Mouse (Mus musculus) liver, embryonic 14.5 days (tissue): ENCODE results near the gene St6galnac6. TPM values are rescaled to one million over a fixed set of nuclear protein-coding genes. Genes with fewer than 3 reads are reported as not detected.

Source experiments
- ATAC-seq: fragments of 200-750 bp; cut with Nextera tagmentation; 2 replicates; pipeline ENCODE4 v1.8.0; 2017; ENCODE audit warnings: moderate number of reproducible peaks, mild to moderate bottlenecking, moderate library complexity; ENCODE audit not compliant: insufficient read depth
- DNase-seq, 3 experiments: peaks; one replicate each; pipeline ENCODE4 v3.0.0-alpha.2; 2012 to 2013; ENCODE audit warnings: low read depth in 3 of 3, low spot score in 3 of 3
- H3K27ac ChIP-seq: fragments of 300-500 bp; sonication (generic); 2 replicates; pipeline ENCODE4 v1.5.1; 2014; ENCODE audit warnings: moderate library complexity, mild to moderate bottlenecking, control low read depth, inconsistent platforms
- H3K27me3 ChIP-seq: fragments of 300-500 bp; sonication (generic); 2 replicates; pipeline ENCODE4 v1.6.1; 2014; ENCODE audit warnings: mild to moderate bottlenecking, low read length, moderate library complexity; ENCODE audit not compliant: control insufficient read depth, insufficient read depth
- H3K36me3 ChIP-seq: fragments of 300-500 bp; sonication (generic); replicated peaks from 2 replicates; pipeline ENCODE4 v1.6.1; 2014; ENCODE audit warnings: low read depth; ENCODE audit not compliant: control insufficient read depth, insufficient read depth
- H3K4me1 ChIP-seq, 2 experiments: fragments of 200-500 bp in 1 of 2; fragments of 300-500 bp in 1 of 2; sonication (generic) in 1 of 2; replicated peaks; 2 replicates each; pipeline ENCODE4 v1.6.1; 2012 to 2014; ENCODE audit warnings: antibody characterized with exemption in 1 of 2, inconsistent platforms in 1 of 2, low read length in 1 of 2; ENCODE audit not compliant: control insufficient read depth in 2 of 2, insufficient read depth in 2 of 2
- H3K4me2 ChIP-seq: fragments of 300-500 bp; sonication (generic); 2 replicates; pipeline ENCODE4 v1.6.1; 2014; ENCODE audit warnings: low read depth, mild to moderate bottlenecking, control low read depth, moderate library complexity
- H3K4me3 ChIP-seq, 2 experiments: fragments of 200-500 bp in 1 of 2; fragments of 300-500 bp in 1 of 2; sonication (generic) in 1 of 2; 2 replicates each; pipeline ENCODE4 v1.5.1; 2012 to 2014; ENCODE audit warnings: low read depth in 2 of 2, low read length in 2 of 2, mild to moderate bottlenecking in 2 of 2, control low read depth in 1 of 2, inconsistent platforms in 1 of 2, moderate library complexity in 1 of 2; ENCODE audit not compliant: insufficient read depth in 1 of 2
- H3K9ac ChIP-seq: fragments of 300-500 bp; sonication (generic); replicated peaks from 2 replicates; pipeline ENCODE4 v1.6.1; 2014; ENCODE audit warnings: mild to moderate bottlenecking, control low read depth, moderate library complexity
- H3K9me3 ChIP-seq: fragments of 300-500 bp; sonication (generic); 2 replicates; pipeline ENCODE4 v1.6.1; 2016; ENCODE audit warnings: low read length, mixed read lengths; ENCODE audit not compliant: control insufficient read depth
- CTCF ChIP-seq: IDR thresholded peaks from 2 replicates; pipeline ENCODE4 v1.5.1; 2016; ENCODE audit warnings: antibody characterized with exemption, low read depth, control low read depth
- EP300 ChIP-seq: IDR thresholded peaks from 2 replicates; pipeline ENCODE4 v1.6.1; 2016; ENCODE audit warnings: antibody characterized with exemption, low read depth
- WGBS: fragments of 180-500 bp; shearing (Covaris S2); extraction: QIAGEN DNeasy Blood & Tissue Kit; methylation state at CpG from one replicate; pipeline ENCODE4 v1.1.7; 2014; ENCODE audit not compliant: insufficient replicate concordance; 5-methylcytosine and 5-hydroxymethylcytosine counted together
- polyA plus RNA-seq, 2 experiments: library from polyadenylated mRNA; depleted of rRNA in 1 of 2; stranded (reverse) in 1 of 2; unstranded in 1 of 2; fragments of >200 nt; fragmentation: Nextera tagmentation in 1 of 2; extraction: Ambion mirVana in 1 of 2; gene quantifications; 2 replicates each; pipeline versions ENCODE4 v1.2.1 to v1.2.3; 2012 to 2014

Gene St6galnac6
- polyA plus RNA-seq, 2 experiments, result 3.2 to 9.9 TPM

DNA sequence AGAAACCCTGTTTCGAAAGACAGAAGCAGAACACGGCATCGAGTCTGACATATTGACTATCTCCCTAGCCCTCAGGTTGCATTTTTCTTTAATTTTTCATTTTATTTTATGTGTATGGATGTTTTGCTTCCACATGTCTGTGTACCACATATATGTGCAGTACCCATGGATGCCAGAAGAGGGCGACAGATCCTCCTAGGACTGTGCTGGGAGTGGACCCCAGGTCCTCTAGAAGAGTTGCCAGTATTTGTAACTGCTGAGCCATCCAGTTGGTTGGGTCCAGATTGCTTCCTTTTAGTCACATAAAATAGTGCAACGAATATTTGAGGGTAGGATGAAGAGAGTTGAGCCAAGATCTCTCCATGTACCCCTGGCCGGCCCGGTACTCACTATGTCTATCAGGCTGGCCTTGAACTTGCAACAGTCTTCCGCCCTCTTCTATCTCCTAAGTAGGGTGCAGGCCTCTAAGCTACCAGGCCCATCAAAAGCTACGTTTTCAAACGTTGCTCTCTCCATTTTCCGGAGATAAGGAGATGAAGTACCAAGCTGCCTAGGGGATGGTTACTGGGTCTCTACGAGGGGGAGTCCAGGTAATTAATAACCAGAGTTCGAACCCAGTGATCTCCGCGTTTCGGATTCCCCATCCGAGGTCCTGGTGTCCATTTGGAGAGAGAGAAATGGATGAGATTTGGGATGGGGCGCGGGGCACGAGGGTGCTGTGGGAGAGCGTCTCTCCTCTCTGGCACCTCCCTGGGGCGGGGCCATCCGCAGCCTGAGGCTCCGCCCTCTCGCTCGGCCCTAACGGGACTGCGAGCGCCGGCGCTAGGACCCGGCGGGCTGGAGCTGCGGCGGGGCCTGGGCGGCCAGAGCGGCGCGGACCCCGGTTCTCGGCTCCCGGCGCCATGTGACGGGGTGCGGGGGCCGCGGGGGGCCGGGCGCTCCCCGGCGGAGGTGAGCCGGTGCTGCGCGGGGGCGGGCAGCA lies 6.9 kb downstream of the St6galnac6 start:
- Histone ChIP-seq H3K9me3 (no peaks in the 10 kb centered on the region), H3K4me3 (peak overlapping the region; percentile 61 to 70), H3K27me3 (no peaks in the 10 kb centered on the region), H3K4me2 (peak overlapping the region; percentile 89), H3K9ac (peak overlapping the region; percentile 67), H3K27ac (0 out of 2 replicates have a peak overlapping the region, but pooled peaks have one; percentile 4), H3K4me1 (peaks cover 21 to 42% of the 10 kb centered on the region in 2 experiments), H3K36me3 (no peaks in the 10 kb centered on the region)
- 10% methylated on average over 51 of the region's 55 CpGs for WGBS
- peak; percentile 76 for ATAC-seq
- peak; percentile 71 to 80 (median 72) for DNase-seq
- TF ChIP-seq CTCF (peak; percentile 86), EP300 (no peak)

DNA sequence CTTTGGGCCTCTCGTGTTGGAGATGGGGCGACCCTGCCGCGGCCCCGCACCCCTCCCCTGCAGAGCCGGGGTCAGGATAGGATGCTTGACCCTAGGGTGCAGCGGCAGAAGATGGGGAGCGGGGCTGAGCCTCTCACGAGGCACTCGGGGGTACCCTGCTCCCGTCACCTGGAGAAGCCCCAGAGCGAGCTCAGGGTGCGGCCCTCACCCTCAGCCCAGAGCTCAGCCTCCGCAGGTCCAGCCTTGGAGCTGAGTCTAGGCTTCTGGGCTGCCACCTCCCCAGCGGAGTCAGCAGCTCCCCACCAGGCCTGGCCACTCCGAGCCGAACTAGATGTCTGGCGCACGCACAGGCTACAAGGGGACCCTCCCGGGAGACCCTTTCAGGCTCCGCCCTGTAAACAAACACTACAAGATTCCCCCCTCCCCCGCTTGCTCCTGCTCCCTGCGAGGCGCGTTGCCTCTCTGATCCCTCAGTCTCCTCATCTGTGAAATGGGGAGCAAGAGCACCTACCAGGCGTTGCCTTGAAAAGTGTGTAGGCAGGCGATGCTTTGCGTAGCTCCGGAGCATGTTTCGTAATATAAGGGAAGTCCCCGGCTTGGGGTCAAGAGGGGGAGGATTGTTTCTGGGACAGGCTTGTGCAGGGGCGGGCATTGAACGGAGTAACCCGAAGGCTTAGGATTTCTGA lies 7.9 kb downstream of the St6galnac6 start:
- DNase-seq (no peak), ATAC-seq (peak; percentile 33)
- 0 out of 2 replicates have a peak overlapping the region, but pooled peaks have one; percentile 4 for H3K27ac ChIP-seq
- under 1% methylated on average over 34 of the region's 34 CpGs for WGBS
- peaks cover 16 to 34% of the 10 kb centered on the region in 2 experiments for H3K4me1 ChIP-seq
- no peaks in the 10 kb centered on the region for H3K36me3 ChIP-seq
- peak overlapping the region; percentile 61 to 70 for H3K4me3 ChIP-seq
- no peak for TF ChIP-seq EP300
- no peak for TF ChIP-seq CTCF
- H3K4me2 ChIP-seq, result peak overlapping the region; percentile 89
- peak overlapping the region; percentile 67 for H3K9ac ChIP-seq
- no peaks in the 10 kb centered on the region for H3K27me3 ChIP-seq
- no peaks in the 10 kb centered on the region for H3K9me3 ChIP-seq

DNA sequence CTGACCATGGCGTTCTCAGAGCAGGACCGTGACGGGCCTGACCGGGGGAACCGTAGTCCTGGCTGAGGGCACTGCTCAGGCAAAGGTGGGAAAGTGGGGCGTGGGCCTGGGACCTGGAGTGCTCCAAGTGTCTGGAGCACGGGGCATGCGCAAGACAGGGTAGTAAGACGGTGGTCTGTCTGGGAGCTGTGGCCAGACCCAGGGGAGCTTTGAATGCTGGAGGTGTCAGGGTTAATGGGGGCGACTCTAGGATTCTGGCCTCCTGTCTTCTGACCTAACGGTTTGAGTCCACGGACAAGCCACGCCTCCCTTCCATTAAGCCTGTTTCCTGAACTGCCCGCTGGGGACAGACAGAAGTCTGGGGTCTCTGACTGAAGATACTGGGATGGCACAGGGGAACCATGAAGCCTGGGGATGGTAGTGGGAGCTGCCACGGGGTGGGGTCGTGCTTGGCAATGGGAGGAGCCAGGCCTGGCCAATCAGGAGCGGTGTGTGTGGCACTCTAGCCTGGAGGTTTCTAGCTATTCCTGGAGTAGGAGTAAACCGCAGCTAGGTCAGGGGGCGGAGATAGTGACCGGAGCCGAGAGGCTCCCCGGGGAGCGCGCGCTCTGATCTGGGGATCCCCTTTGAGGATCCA lies 8.8 kb downstream of the St6galnac6 start:
- peak overlapping the region; percentile 48 for H3K27ac ChIP-seq
- ATAC-seq (peak; percentile 73), DNase-seq (peak; percentile 66 to 74 (median 68))
- no peaks in the 10 kb centered on the region for H3K27me3 ChIP-seq
- no peak for TF ChIP-seq EP300
- TF ChIP-seq CTCF, result no peak
- H3K9ac ChIP-seq, result peak overlapping the region; percentile 61
- WGBS, result under 1% methylated on average over 25 of the region's 25 CpGs
- H3K9me3 ChIP-seq, result no peaks in the 10 kb centered on the region
- peaks cover 13 to 32% of the 10 kb centered on the region in 2 experiments for H3K4me1 ChIP-seq
- no peaks in the 10 kb centered on the region for H3K36me3 ChIP-seq
- peak overlapping the region; percentile 89 for H3K4me2 ChIP-seq
- peak overlapping the region; percentile 61 to 70 for H3K4me3 ChIP-seq

DNA sequence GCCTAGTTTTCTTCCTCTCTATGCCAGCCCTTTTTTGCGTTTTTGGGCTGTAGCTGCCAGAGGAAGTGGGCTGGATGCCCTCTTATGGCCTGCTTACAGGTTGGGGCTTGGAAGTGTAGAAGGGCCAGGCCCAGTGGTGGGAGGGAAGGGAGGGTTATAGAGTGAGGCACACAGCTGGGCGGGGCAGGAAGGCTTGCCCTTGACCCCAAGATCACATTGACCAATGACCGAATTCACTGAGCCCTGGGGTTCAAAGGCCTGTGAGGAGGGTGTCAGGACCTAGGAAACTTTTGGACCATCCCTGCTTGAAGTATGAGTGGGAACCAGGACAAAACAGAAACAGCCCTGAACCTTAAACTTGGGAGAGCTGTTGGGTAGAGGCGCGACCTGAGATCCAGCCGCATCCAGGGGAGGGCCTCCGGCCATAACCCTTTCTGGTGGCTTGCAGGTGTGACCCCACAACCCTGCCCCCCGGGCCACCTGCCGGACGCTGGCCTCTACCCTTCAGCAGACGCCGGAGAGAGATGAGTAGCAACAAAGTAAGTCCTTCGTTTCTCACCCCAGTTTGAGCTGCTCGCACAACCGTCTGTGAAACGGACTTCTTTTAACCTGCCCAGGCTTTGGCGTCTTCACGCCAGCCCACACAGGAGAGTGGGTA lies 9.4 kb downstream of the St6galnac6 start:
- DNase-seq (no peak), ATAC-seq (peak; percentile 45; the same call in 1 of the 2 replicates)
- Histone ChIP-seq H3K4me3 (peak overlapping the region; percentile 61 to 70), H3K9me3 (no peaks in the 10 kb centered on the region), H3K4me1 (peaks cover 13 to 32% of the 10 kb centered on the region in 2 experiments), H3K9ac (peak overlapping the region; percentile 61), H3K36me3 (no peaks in the 10 kb centered on the region), H3K27ac (peak overlapping the region; percentile 48), H3K27me3 (no peaks in the 10 kb centered on the region), H3K4me2 (peak overlapping the region; percentile 89)
- TF ChIP-seq EP300 (no peak), CTCF (no peak)
- WGBS, result 46% methylated on average over 18 of the region's 18 CpGs
